Mouse (Mus musculus) stomach, embryonic 16.5 days (tissue): ENCODE measurements around the gene Bag3. TPM values are rescaled to one million over a fixed set of nuclear protein-coding genes. Genes with fewer than 3 reads are reported as not detected.

Experiments
- ATAC-seq: fragments of 200-750 bp; cut with Nextera tagmentation; 2 replicates; pipeline ENCODE4 v1.8.0; 2017; ENCODE audit warnings: moderate number of reproducible peaks, moderate TSS enrichment; ENCODE audit not compliant: insufficient read depth, low FRiP score
- H3K27ac ChIP-seq: fragments of 300-500 bp; sonication (generic); 2 replicates; pipeline ENCODE4 v1.5.1; 2014; ENCODE audit warnings: low read length
- H3K27me3 ChIP-seq: fragments of 300-500 bp; sonication (generic); 2 replicates; pipeline ENCODE4 v1.6.1; 2014; ENCODE audit warnings: low read length, control low read depth, mixed read lengths; ENCODE audit not compliant: control insufficient read depth, insufficient read depth
- H3K36me3 ChIP-seq: fragments of 300-500 bp; sonication (generic); 2 replicates; pipeline ENCODE4 v1.6.1; 2014; ENCODE audit warnings: low read length; ENCODE audit not compliant: control insufficient read depth, insufficient read depth
- H3K4me1 ChIP-seq: fragments of 300-500 bp; sonication (generic); 2 replicates; pipeline ENCODE4 v1.6.1; 2014; ENCODE audit warnings: low read length, control low read depth, mixed read lengths; ENCODE audit not compliant: control insufficient read depth, insufficient read depth
- H3K4me2 ChIP-seq: fragments of 300-500 bp; sonication (generic); 2 replicates; pipeline ENCODE4 v1.6.1; 2014; ENCODE audit warnings: low read depth, low read length, mixed read lengths
- H3K4me3 ChIP-seq: fragments of 300-500 bp; sonication (generic); replicated peaks from 2 replicates; pipeline ENCODE4 v1.5.1; 2014; ENCODE audit warnings: mild to moderate bottlenecking, low read length
- H3K9ac ChIP-seq: fragments of 300-500 bp; sonication (generic); 2 replicates; pipeline ENCODE4 v1.6.1; 2014; ENCODE audit warnings: low read length
- H3K9me3 ChIP-seq: fragments of 300-500 bp; sonication (generic); replicated peaks from 2 replicates; pipeline ENCODE4 v1.6.1; 2016; ENCODE audit warnings: low read length, control low read depth; ENCODE audit not compliant: control insufficient read depth
- WGBS: fragments of 180-500 bp; shearing (Covaris S2); extraction: QIAGEN DNeasy Blood & Tissue Kit; methylation state at CpG from one replicate; pipeline ENCODE4 v1.1.7; 2014; 5-methylcytosine and 5-hydroxymethylcytosine counted together
- polyA plus RNA-seq: library from polyadenylated mRNA; unstranded; fragments of >200 nt; fragmentation: Nextera tagmentation; extraction: Ambion mirVana; gene quantifications from 2 replicates; pipeline ENCODE4 v1.2.1, GENCODE M21; 2015

The Bag3 gene
- polyA plus RNA-seq, 1 experiment from 2014 or later, result 17.4 TPM

- Histone ChIP-seq H3K27me3 (no peaks in the 10 kb centered on the region), H3K4me1 (peaks cover 18% of the 10 kb centered on the region), H3K9me3 (no peaks in the 10 kb centered on the region), H3K4me3 (no peak overlapping the region), H3K27ac (no peak overlapping the region), H3K9ac (no peak overlapping the region), H3K4me2 (no peak overlapping the region), H3K36me3 (peaks cover 23% of the 10 kb centered on the region)
- 33% methylated on average over 1 of the region's 1 CpGs for WGBS
- ATAC-seq, result no peak
Measured at GRCm38 (mm10) chr7:128550328-128551086, 27.1 kb downstream of the Bag3 start.

- WGBS, result 46% methylated on average over 3 of the region's 3 CpGs
- Histone ChIP-seq H3K4me3 (no peak overlapping the region), H3K4me1 (peaks cover 18% of the 10 kb centered on the region), H3K27me3 (no peaks in the 10 kb centered on the region), H3K36me3 (peaks cover 18% of the 10 kb centered on the region), H3K4me2 (no peak overlapping the region), H3K27ac (no peak overlapping the region), H3K9ac (no peak overlapping the region), H3K9me3 (no peaks in the 10 kb centered on the region)
- ATAC-seq, result no peak
Measured at GRCm38 (mm10) chr7:128551087-128551457, 27.7 kb downstream of the Bag3 start.

GRCm38 (mm10) chr7:128553105-128553705, 29.8 kb downstream of the Bag3 start:
- H3K27me3 ChIP-seq, result no peaks in the 10 kb centered on the region
- H3K9me3 ChIP-seq, result no peaks in the 10 kb centered on the region
- H3K4me1 ChIP-seq, result peaks cover 18% of the 10 kb centered on the region
- peak; percentile 89 for ATAC-seq
- H3K4me2 ChIP-seq, result no peak overlapping the region
- H3K9ac ChIP-seq, result no peak overlapping the region
- peaks cover 2% of the 10 kb centered on the region; the same call in 1 of the 2 replicates for H3K36me3 ChIP-seq
- no peak overlapping the region for H3K4me3 ChIP-seq
- 19% methylated on average over 3 of the region's 3 CpGs for WGBS
- H3K27ac ChIP-seq, result peak overlapping the region; percentile 36

GRCm38 (mm10) chr7:128554502-128554901, 31.1 kb downstream of the Bag3 start:
- Histone ChIP-seq H3K4me3 (no peak overlapping the region), H3K27me3 (no peaks in the 10 kb centered on the region), H3K4me1 (peaks cover 13% of the 10 kb centered on the region), H3K9me3 (no peaks in the 10 kb centered on the region), H3K4me2 (no peak overlapping the region), H3K27ac (no peak overlapping the region), H3K9ac (no peak overlapping the region), H3K36me3 (no peaks in the 10 kb centered on the region)
- 64% methylated on average over 6 of the region's 6 CpGs for WGBS
- no peak for ATAC-seq

- H3K9ac ChIP-seq, result no peak overlapping the region
- no peak overlapping the region for H3K4me2 ChIP-seq
- no peak overlapping the region for H3K4me3 ChIP-seq
- H3K27ac ChIP-seq, result no peak overlapping the region
- H3K4me1 ChIP-seq, result peaks cover 13% of the 10 kb centered on the region
- no peaks in the 10 kb centered on the region for H3K36me3 ChIP-seq
- no peaks in the 10 kb centered on the region for H3K27me3 ChIP-seq
- ATAC-seq, result no peak
- H3K9me3 ChIP-seq, result no peaks in the 10 kb centered on the region
- 75% methylated on average over 5 of the region's 5 CpGs for WGBS
Measured at GRCm38 (mm10) chr7:128555141-128555750, 31.8 kb downstream of the Bag3 start.

- no peak overlapping the region for H3K27ac ChIP-seq
- 88% methylated on average over 1 of the region's 1 CpGs for WGBS
- no peaks in the 10 kb centered on the region for H3K9me3 ChIP-seq
- peaks cover 9% of the 10 kb centered on the region for H3K4me1 ChIP-seq
- H3K27me3 ChIP-seq, result no peaks in the 10 kb centered on the region
- H3K4me3 ChIP-seq, result no peak overlapping the region
- no peaks in the 10 kb centered on the region for H3K36me3 ChIP-seq
- no peak for ATAC-seq
- H3K9ac ChIP-seq, result no peak overlapping the region
- H3K4me2 ChIP-seq, result no peak overlapping the region
Measured at GRCm38 (mm10) chr7:128556923-128557430, 33.6 kb downstream of the Bag3 start.

GRCm38 (mm10) chr7:128563373-128563772, 40.0 kb downstream of the Bag3 start:
- Histone ChIP-seq H3K4me1 (no peaks in the 10 kb centered on the region), H3K9me3 (no peaks in the 10 kb centered on the region), H3K4me3 (no peak overlapping the region), H3K27me3 (no peaks in the 10 kb centered on the region), H3K27ac (no peak overlapping the region), H3K4me2 (no peak overlapping the region), H3K9ac (no peak overlapping the region), H3K36me3 (no peaks in the 10 kb centered on the region)
- 40% methylated on average over 4 of the region's 4 CpGs for WGBS
- ATAC-seq, result no peak

- Histone ChIP-seq H3K27me3 (no peaks in the 10 kb centered on the region), H3K9me3 (no peaks in the 10 kb centered on the region), H3K4me2 (no peak overlapping the region), H3K27ac (no peak overlapping the region), H3K9ac (no peak overlapping the region), H3K36me3 (no peaks in the 10 kb centered on the region), H3K4me3 (no peak overlapping the region), H3K4me1 (no peaks in the 10 kb centered on the region)
- ATAC-seq, result no peak
- WGBS, result 79% methylated on average over 7 of the region's 7 CpGs
Measured at GRCm38 (mm10) chr7:128566311-128566710, 42.9 kb downstream of the Bag3 start.

- 80% methylated on average over 8 of the region's 8 CpGs for WGBS
- no peaks in the 10 kb centered on the region for H3K36me3 ChIP-seq
- no peak overlapping the region for H3K4me3 ChIP-seq
- no peak overlapping the region for H3K27ac ChIP-seq
- no peaks in the 10 kb centered on the region for H3K4me1 ChIP-seq
- H3K4me2 ChIP-seq, result no peak overlapping the region
- H3K9me3 ChIP-seq, result no peaks in the 10 kb centered on the region
- H3K9ac ChIP-seq, result no peak overlapping the region
- no peaks in the 10 kb centered on the region for H3K27me3 ChIP-seq
- no peak for ATAC-seq
Measured at GRCm38 (mm10) chr7:128567561-128568244, 44.3 kb downstream of the Bag3 start.
